Mouse (Mus musculus): ENCODE data around the gene Cpa2.

- TF ChIP-seq CTCF (IDR thresholded peaks at IDR 0.05; ENCODE audit: borderline replicate concordance, control insufficient read depth, extremely low read depth, insufficient read depth, low read length, poor library complexity) (no peak), POLR2A (IDR thresholded peaks at IDR 0.05; ENCODE audit: control insufficient read depth, extremely low read depth, insufficient read depth, low read length, poor library complexity) (no peak)
Observed at GRCm38 (mm10) chr6:30554621-30555170, 13.3 kb downstream of the Cpa2 start.

All from thymus, adult 2 months (tissue).